Mouse (Mus musculus) heart, postnatal 0 days (tissue): ENCODE data around the gene Sprr1a.

Experiments used
- CTCF ChIP-seq: IDR thresholded peaks from 2 replicates; pipeline ENCODE4 v1.5.1; 2016; ENCODE audit warnings: antibody characterized with exemption, control low read depth, low read depth
- EP300 ChIP-seq: IDR thresholded peaks from 2 replicates; pipeline ENCODE4 v1.6.1; 2016; ENCODE audit warnings: antibody characterized with exemption, low read depth

GRCm38 (mm10) chr3:92512325-92512724, 26.6 kb upstream of the Sprr1a start:
- TF ChIP-seq CTCF (peak; percentile 42), EP300 (no peak)
